Mouse (Mus musculus) left cerebral cortex, adult 18-20 months (tissue): ENCODE measurements around the gene Ddr2. TPM values are rescaled to one million over a fixed set of nuclear protein-coding genes. Genes with fewer than 3 reads are reported as not detected.
"Not testable (repeated sequence)": the region's sequence is repeated elsewhere in the genome, so short reads cannot be mapped to it uniquely, and the experiment has no call there.

Source experiments
- DNase-seq, 2 experiments: peaks; one replicate each; pipeline ENCODE4 v3.0.0; 2021 to 2022; ENCODE audit warnings: low spot score in 2 of 2, mixed read lengths in 1 of 2
- total RNA-seq, 2 experiments: library from RNA; stranded (reverse); gene quantifications; 2 replicates each; pipeline ENCODE4 v1.2.3; 2021

The Ddr2 gene
- total RNA-seq, 2 experiments from 2014 or later = 7.0 to 7.2 TPM

GRCm38 (mm10) chr1:170109776-170110515 is 616 bp downstream of the Ddr2 start:
- no peak for DNase-seq

- not testable (repeated sequence) for DNase-seq
Measured at GRCm38 (mm10) chr1:170102814-170103213, 7.7 kb downstream of the Ddr2 start.

DNA sequence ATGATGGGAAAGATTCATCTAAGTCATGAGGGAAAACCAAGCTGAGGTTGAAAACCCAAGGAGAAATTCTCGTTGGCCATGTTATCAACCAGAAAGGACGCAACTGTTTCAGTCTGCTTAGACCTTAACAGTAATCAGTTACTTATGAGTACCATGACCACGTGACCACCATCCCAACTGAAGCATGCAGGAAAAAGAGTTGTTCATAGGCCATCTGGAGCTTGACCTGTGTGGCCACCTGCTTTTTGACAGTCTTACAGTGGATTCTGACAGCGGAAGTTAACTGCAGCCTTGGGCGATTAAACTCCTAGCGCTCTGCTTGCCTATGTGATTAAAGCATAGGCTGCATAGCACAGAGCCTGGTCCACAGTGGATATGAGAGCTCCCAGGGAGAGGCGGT is 23.9 kb downstream of the Ddr2 start:
- no peak for DNase-seq

DNA sequence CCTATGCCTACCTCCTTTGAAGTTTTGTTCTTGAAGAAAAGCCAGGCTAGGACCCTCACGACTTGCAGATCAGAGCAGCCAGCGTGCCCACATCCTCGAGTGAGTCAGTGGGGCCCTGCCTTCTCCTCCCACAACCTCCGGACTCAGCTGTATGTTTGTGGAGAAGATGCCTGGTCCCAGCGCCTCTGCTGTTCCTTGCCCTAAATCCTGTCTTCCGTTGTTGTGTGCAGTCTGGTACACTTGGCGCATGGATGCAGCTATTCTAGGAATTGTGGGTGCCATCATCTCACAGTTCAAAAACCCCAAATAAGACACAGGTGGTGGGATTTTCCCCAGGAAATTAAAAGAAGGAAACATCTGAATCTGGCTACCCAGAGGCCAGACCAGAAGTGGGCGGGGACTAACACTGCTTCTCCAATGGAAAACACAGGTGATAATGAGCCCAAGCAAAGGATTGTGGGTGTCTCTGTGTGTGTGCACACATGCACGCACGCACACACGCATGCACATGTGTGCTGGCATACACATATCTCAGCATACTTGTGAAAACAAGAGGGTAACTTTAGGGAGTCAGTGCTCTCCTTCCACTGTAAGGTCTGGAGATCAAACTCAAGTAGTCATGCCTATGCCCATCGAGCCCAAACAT is 26.3 kb downstream of the Ddr2 start:
- DNase-seq = peak; percentile 43 to 66

DNA sequence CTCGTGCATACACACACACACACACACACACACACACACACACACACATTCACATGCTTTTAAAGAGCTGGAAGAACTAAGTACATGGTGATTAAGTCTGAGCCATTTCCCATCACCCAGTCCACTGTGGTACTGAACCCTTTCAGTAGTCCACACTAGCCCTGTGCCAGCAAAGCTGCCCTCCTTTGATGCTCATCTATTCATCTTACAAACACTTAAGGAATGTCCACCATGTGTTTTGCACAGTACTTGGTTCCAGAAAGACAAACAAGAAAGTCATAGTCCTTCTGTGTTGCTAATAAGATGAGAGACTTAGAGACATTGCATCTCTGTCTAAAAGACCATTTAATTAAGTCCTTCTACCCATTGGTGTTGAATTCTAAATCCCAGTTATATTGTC is 29.7 kb downstream of the Ddr2 start:
- no peak for DNase-seq

- no peak for DNase-seq
Measured at GRCm38 (mm10) chr1:170079465-170079864, 31.1 kb downstream of the Ddr2 start.

GRCm38 (mm10) chr1:170076339-170076738 is 34.2 kb downstream of the Ddr2 start:
- no peak for DNase-seq

- no peak for DNase-seq
Measured at GRCm38 (mm10) chr1:170073768-170074167, 36.8 kb downstream of the Ddr2 start.

DNA sequence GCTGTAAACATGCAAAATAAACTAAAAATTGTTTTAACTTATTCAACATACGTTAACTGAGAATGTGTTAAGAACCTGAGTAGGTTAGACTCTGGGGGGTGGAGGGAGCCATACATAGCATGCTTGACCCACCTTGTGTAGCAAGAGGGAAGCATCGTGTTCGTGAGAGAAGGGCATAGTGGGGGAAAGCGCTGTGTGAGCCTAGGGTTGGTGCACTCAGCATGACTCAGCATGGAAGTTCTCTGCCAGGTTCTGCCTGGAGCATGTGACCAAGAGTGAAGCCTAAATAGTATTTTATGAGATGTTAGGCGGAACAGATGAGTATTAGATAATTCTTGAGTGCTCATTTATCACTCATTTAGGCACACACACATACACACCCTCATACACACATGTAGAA is 41.4 kb downstream of the Ddr2 start:
- no peak for DNase-seq

GRCm38 (mm10) chr1:170065931-170066330 is 44.6 kb downstream of the Ddr2 start:
- no peak for DNase-seq

DNA sequence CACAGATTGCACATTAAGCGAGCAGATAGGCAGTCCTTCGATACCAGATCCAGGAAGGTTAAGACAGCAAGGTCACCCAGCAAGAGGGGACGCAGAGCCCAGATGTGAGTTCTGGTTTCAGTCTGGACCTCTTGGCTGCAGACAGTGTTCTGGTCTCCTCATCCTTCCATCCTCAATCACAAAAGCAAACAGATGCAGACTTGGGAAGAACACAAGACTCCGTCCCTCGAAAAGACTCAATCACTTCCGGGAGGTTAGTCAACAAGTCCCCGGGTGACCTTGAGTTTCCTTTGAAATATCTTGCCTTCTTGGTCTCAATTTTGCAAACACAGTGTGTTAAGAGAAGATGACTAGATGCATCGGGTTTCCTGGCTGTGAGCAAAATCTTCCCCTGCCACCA is 45.6 kb downstream of the Ddr2 start:
- no peak for DNase-seq

- no peak for DNase-seq
Measured at GRCm38 (mm10) chr1:170064083-170064494, 46.5 kb downstream of the Ddr2 start.

- no peak for DNase-seq
Measured at GRCm38 (mm10) chr1:170060214-170060613, 50.3 kb downstream of the Ddr2 start.

DNA sequence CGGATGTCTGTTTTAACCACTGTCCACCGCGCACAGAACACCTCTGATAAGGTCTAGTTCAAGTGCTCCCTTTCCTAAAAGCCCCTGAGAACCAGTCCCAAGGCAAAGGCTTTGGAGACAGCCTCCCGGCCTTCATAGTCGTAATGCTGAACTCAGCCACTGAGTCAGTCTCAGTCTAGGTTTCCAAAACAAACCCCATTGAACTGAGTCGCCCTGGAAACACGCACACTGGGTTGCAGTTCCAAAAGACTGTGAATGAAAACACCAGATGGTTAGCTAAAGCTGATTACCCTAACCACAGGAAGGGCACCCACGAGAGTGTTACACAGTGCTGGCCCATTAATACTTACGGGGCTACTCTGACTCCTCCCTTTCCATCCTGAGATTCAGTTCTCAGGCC is 51.2 kb downstream of the Ddr2 start:
- DNase-seq = no peak

GRCm38 (mm10) chr1:170058051-170058450 is 52.5 kb downstream of the Ddr2 start:
- no peak for DNase-seq

DNA sequence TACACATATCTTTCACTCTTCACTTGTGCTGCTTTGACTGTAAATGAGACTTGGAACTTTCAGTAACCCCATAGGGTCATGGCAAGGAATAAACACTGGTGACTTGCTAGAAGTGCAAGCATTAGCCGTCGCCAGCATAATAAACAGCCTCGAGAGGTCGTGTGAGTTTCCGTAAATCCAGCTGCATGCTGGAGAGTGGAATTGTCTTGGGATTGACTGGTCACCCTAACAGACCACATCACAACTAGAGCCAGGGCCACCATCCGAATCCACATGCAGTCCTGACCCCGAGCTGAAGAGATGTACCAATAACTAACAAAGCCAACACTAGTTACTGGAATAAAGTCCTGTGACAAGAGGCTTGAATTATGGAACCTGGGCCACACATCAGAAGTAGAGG is 53.0 kb downstream of the Ddr2 start:
- DNase-seq = no peak

- no peak for DNase-seq
Measured at GRCm38 (mm10) chr1:170056921-170057320, 53.6 kb downstream of the Ddr2 start.

DNA sequence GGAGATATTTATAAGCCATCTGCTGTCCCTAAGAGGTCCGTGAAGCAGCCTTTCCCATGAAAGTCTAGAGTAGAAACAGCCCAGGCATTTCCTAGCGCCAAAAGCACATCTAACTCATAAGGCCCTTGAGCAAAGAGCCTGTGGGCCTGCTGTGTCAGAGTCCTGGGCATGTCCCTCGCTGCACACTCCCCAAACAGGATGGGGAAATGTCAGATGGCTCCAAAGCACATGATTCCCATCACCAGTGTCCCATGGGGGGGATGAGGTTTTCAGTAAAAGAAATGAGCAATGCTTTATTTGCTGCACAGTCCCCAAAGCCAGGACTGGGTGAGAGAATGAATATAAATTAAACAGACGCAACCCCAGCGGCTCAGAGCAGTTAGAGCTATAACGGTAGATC is 54.3 kb downstream of the Ddr2 start:
- no peak for DNase-seq

GRCm38 (mm10) chr1:170052469-170053065 is 58.0 kb downstream of the Ddr2 start:
- no peak for DNase-seq

DNA sequence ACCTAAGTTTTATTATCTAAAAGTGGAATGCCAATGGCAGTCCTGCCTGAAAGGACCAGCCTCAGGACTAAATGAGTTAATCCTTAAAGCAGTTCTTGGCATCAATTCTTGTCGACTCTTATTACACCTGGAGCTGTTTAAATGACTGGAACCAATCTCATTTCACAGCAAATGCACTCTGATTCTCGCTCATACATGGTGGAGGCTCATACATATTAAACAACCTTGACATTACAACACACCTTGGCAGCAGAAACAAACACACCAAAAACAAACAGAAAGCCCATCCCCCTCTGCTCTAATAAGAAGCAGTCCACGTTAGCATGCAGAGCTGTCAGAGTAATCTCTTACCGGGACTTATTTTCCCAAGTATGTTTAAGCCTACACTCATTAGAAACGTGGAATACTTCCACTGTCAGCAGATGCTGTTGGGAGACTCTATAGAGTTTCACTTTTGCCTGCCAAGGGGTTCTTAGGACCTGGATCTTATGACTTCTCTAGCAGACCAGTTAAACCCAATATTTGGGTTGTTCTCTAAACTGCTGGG is 58.9 kb downstream of the Ddr2 start:
- no peak for DNase-seq

DNA sequence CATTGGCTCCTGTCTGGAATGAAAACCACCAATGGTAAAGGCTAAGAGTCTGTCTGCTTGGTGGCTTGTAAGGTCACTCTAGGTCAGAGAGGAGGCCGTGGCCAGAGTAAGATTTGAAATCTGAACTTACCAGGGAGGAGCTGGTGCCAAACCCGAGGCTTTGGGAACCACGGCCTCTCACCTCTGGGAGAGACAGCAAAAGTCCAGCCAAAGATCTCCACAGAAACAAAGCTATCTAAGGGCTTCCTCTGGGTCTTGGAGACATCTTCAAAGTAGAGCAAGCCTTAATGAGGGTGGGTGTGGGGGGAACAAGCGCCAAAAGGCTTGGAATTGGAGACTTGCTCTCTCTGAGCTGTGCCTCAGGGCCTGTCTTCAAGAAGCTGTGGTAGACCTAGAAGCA is 62.1 kb downstream of the Ddr2 start:
- DNase-seq = no peak
